Mouse (Mus musculus): ENCODE results near the gene Rexo1. TPM values are rescaled to one million over a fixed set of nuclear protein-coding genes. Genes with fewer than 3 reads are reported as not detected.

The Rexo1 gene
- polyA plus RNA-seq, 2 experiments, result 27.9 to 56.4 TPM

GRCm38 (mm10) chr10:80546945-80547344 is 14.4 kb downstream of the Rexo1 start:
- no peak overlapping the region for H3K9ac ChIP-seq (ENCODE audit: low read depth, low read length, severe bottlenecking)
- H3K27me3 ChIP-seq (ENCODE audit: control insufficient read depth, insufficient read depth, low read length), result no peaks in the 10 kb centered on the region
- no peak for TF ChIP-seq POLR2A (IDR thresholded peaks at IDR 0.05; ENCODE audit: borderline replicate concordance, extremely low read depth, insufficient read depth, insufficient read length)
- no peaks in the 10 kb centered on the region for H3K9me3 ChIP-seq (ENCODE audit: control insufficient read depth, low read length)
- WGBS, result 95% methylated on average over 4 of the region's 4 CpGs
- H3K4me2 ChIP-seq (replicated peaks; ENCODE audit: low read depth, low read length, severe bottlenecking), result no peak overlapping the region
- ATAC-seq (ENCODE audit: low FRiP score, low read depth) (no peak), DNase-seq (ENCODE audit: low spot score) (no peak)
- H3K27ac ChIP-seq (replicated peaks; ENCODE audit: low read depth, low read length), result no peak overlapping the region
- H3K4me1 ChIP-seq (ENCODE audit: control insufficient read depth, insufficient read depth, low read length), result no peaks in the 10 kb centered on the region
- H3K4me3 ChIP-seq (replicated peaks; ENCODE audit: low read length), result no peak overlapping the region
- peaks cover 89% of the 10 kb centered on the region for H3K36me3 ChIP-seq (ENCODE audit: control insufficient read depth, insufficient read depth, low read length)

GRCm38 (mm10) chr10:80545590-80545989 is 15.8 kb downstream of the Rexo1 start:
- no peak overlapping the region for H3K9ac ChIP-seq (ENCODE audit: low read depth, low read length, severe bottlenecking)
- H3K4me2 ChIP-seq (replicated peaks; ENCODE audit: low read depth, low read length, severe bottlenecking), result no peak overlapping the region
- no peak for ATAC-seq (ENCODE audit: low FRiP score, low read depth)
- WGBS, result 91% methylated on average over 8 of the region's 8 CpGs
- H3K9me3 ChIP-seq (ENCODE audit: control insufficient read depth, low read length), result no peaks in the 10 kb centered on the region
- H3K4me1 ChIP-seq (ENCODE audit: control insufficient read depth, insufficient read depth, low read length), result no peaks in the 10 kb centered on the region
- no peak for DNase-seq (ENCODE audit: low spot score)
- H3K4me3 ChIP-seq (replicated peaks; ENCODE audit: low read length), result no peak overlapping the region
- no peaks in the 10 kb centered on the region for H3K27me3 ChIP-seq (ENCODE audit: control insufficient read depth, insufficient read depth, low read length)
- H3K27ac ChIP-seq (replicated peaks; ENCODE audit: low read depth, low read length), result no peak overlapping the region
- TF ChIP-seq POLR2A (IDR thresholded peaks at IDR 0.05; ENCODE audit: borderline replicate concordance, extremely low read depth, insufficient read depth, insufficient read length), result no peak
- H3K36me3 ChIP-seq (ENCODE audit: control insufficient read depth, insufficient read depth, low read length), result peaks cover 97% of the 10 kb centered on the region

- H3K9me3 ChIP-seq (ENCODE audit: control insufficient read depth, low read length), result no peaks in the 10 kb centered on the region
- no peak overlapping the region for H3K4me3 ChIP-seq (replicated peaks; ENCODE audit: low read length)
- DNase-seq (ENCODE audit: low spot score) (no peak), ATAC-seq (ENCODE audit: low FRiP score, low read depth) (no peak)
- no peak overlapping the region for H3K4me2 ChIP-seq (replicated peaks; ENCODE audit: low read depth, low read length, severe bottlenecking)
- no peaks in the 10 kb centered on the region for H3K27me3 ChIP-seq (ENCODE audit: control insufficient read depth, insufficient read depth, low read length)
- peaks cover 3% of the 10 kb centered on the region; the same call in 1 of the 2 replicates for H3K4me1 ChIP-seq (ENCODE audit: control insufficient read depth, insufficient read depth, low read length)
- no peak overlapping the region for H3K9ac ChIP-seq (ENCODE audit: low read depth, low read length, severe bottlenecking)
- no peak for TF ChIP-seq POLR2A (IDR thresholded peaks at IDR 0.05; ENCODE audit: borderline replicate concordance, extremely low read depth, insufficient read depth, insufficient read length)
- WGBS, result 94% methylated on average over 14 of the region's 14 CpGs
- peaks cover 80% of the 10 kb centered on the region for H3K36me3 ChIP-seq (ENCODE audit: control insufficient read depth, insufficient read depth, low read length)
- H3K27ac ChIP-seq (replicated peaks; ENCODE audit: low read depth, low read length), result no peak overlapping the region
These were observed 17.5 kb downstream of the Rexo1 start for GRCm38 (mm10) chr10:80543873-80544272.

- WGBS, result 50% methylated on average over 4 of the region's 5 CpGs
- no peak overlapping the region for H3K4me2 ChIP-seq (replicated peaks; ENCODE audit: low read depth, low read length, severe bottlenecking)
These were observed 21.9 kb downstream of the Rexo1 start for GRCm38 (mm10) chr10:80539493-80539892.

GRCm38 (mm10) chr10:80538710-80539394 is 22.5 kb downstream of the Rexo1 start, which contains the start of gene Atp8b3:
Gene Atp8b3 (minus strand): TSS chr10:80539124.
- 4% methylated on average over 28 of the region's 30 CpGs for WGBS
- H3K27me3 ChIP-seq (ENCODE audit: control insufficient read depth, insufficient read depth, low read length), result peaks cover 32% of the 10 kb centered on the region; the same call in 1 of the 2 replicates
- peaks cover 30% of the 10 kb centered on the region for H3K36me3 ChIP-seq (ENCODE audit: control insufficient read depth, insufficient read depth, low read length)
- H3K4me1 ChIP-seq (ENCODE audit: control insufficient read depth, insufficient read depth, low read length), result peaks cover 3% of the 10 kb centered on the region; the same call in 1 of the 2 replicates
- H3K4me3 ChIP-seq (replicated peaks; ENCODE audit: low read length), result 0 out of 2 replicates have a peak within 1 kb of the TSS, but pooled peaks have one; percentile 7
- no peak within 1 kb of the TSS for H3K9ac ChIP-seq (ENCODE audit: low read depth, low read length, severe bottlenecking)
- 0 out of 2 replicates have a peak, but pooled peaks have one; percentile 21 for ATAC-seq (ENCODE audit: low FRiP score, low read depth)
- H3K9me3 ChIP-seq (ENCODE audit: control insufficient read depth, low read length), result no peaks in the 10 kb centered on the region
- no peak for TF ChIP-seq POLR2A (IDR thresholded peaks at IDR 0.05; ENCODE audit: borderline replicate concordance, extremely low read depth, insufficient read depth, insufficient read length)
- no peak within 1 kb of the TSS for H3K27ac ChIP-seq (replicated peaks; ENCODE audit: low read depth, low read length)
- DNase-seq (ENCODE audit: low spot score), result peak; percentile 55
- H3K4me2 ChIP-seq (replicated peaks; ENCODE audit: low read depth, low read length, severe bottlenecking), result peak within 1 kb of the TSS; percentile 37

More at GRCm38 (mm10) chr10:80539493-80539892, 21.9 kb downstream of the Rexo1 start:
- Histone ChIP-seq H3K27me3 (ENCODE audit: control insufficient read depth, insufficient read depth, low read length) (peaks cover 32% of the 10 kb centered on the region; the same call in 1 of the 2 replicates), H3K27ac (replicated peaks; ENCODE audit: low read depth, low read length) (no peak overlapping the region), H3K9ac (ENCODE audit: low read depth, low read length, severe bottlenecking) (no peak overlapping the region), H3K9me3 (ENCODE audit: control insufficient read depth, low read length) (no peaks in the 10 kb centered on the region), H3K36me3 (ENCODE audit: control insufficient read depth, insufficient read depth, low read length) (peaks cover 36% of the 10 kb centered on the region), H3K4me1 (ENCODE audit: control insufficient read depth, insufficient read depth, low read length) (peaks cover 3% of the 10 kb centered on the region; the same call in 1 of the 2 replicates), H3K4me3 (replicated peaks; ENCODE audit: low read length) (no peak overlapping the region)
- DNase-seq (ENCODE audit: low spot score) (no peak), ATAC-seq (ENCODE audit: low FRiP score, low read depth) (no peak)
- TF ChIP-seq POLR2A (IDR thresholded peaks at IDR 0.05; ENCODE audit: borderline replicate concordance, extremely low read depth, insufficient read depth, insufficient read length), result no peak
